Mouse (Mus musculus) hindbrain, postnatal 0 days (tissue): Measurements from ENCODE around the gene Gm20388. TPM values are rescaled to one million over a fixed set of nuclear protein-coding genes. Genes with fewer than 3 reads are reported as not detected.

Experiments used
- ATAC-seq: fragments of 200-750 bp; cut with Nextera tagmentation; 2 replicates; pipeline ENCODE4 v1.8.0; 2017; ENCODE audit warnings: mild to moderate bottlenecking, moderate TSS enrichment, moderate library complexity
- DNase-seq: peaks from one replicate; pipeline ENCODE4 v3.0.0-alpha.2; 2015; ENCODE audit warnings: low spot score
- H3K27ac ChIP-seq: fragments of 300-500 bp; sonication (generic); 2 replicates; pipeline ENCODE4 v1.5.1; 2014; ENCODE audit warnings: mild to moderate bottlenecking
- H3K27me3 ChIP-seq: fragments of 300-500 bp; sonication (generic); 2 replicates; pipeline ENCODE4 v1.6.1; 2014; ENCODE audit warnings: low read length, mixed read lengths; ENCODE audit not compliant: insufficient read depth
- H3K36me3 ChIP-seq: fragments of 300-500 bp; sonication (generic); 2 replicates; pipeline ENCODE4 v1.6.1; 2014; ENCODE audit warnings: low read length, mixed read lengths; ENCODE audit not compliant: insufficient read depth
- H3K4me1 ChIP-seq: fragments of 300-500 bp; sonication (generic); 2 replicates; pipeline ENCODE4 v1.6.1; 2014; ENCODE audit warnings: antibody characterized with exemption, low read length, mixed read lengths; ENCODE audit not compliant: insufficient read depth
- H3K4me2 ChIP-seq: fragments of 300-500 bp; sonication (generic); 2 replicates; pipeline ENCODE4 v1.6.1; 2014; ENCODE audit warnings: low read depth, mild to moderate bottlenecking, low read length, moderate library complexity, mixed read lengths
- H3K4me3 ChIP-seq: fragments of 300-500 bp; sonication (generic); 2 replicates; pipeline ENCODE4 v1.5.1; 2014; ENCODE audit warnings: low read length
- H3K9ac ChIP-seq: fragments of 300-500 bp; sonication (generic); replicated peaks from 2 replicates; pipeline ENCODE4 v1.6.1; 2014; ENCODE audit warnings: mild to moderate bottlenecking, low read length, moderate library complexity, mixed read lengths
- H3K9me3 ChIP-seq: fragments of 300-500 bp; sonication (generic); 2 replicates; pipeline ENCODE4 v1.6.1; 2016; ENCODE audit warnings: low read length, mixed read lengths
- CTCF ChIP-seq: IDR thresholded peaks from 2 replicates; pipeline ENCODE4 v1.5.1; 2016; ENCODE audit warnings: antibody characterized with exemption, control low read depth, low read depth
- WGBS: fragments of 180-500 bp; shearing (Covaris S2); extraction: QIAGEN DNeasy Blood & Tissue Kit; methylation state at CpG from one replicate; pipeline ENCODE4 v1.1.7; 2014; 5-methylcytosine and 5-hydroxymethylcytosine counted together
- polyA plus RNA-seq: library from polyadenylated mRNA; unstranded; fragments of >200 nt; fragmentation: Nextera tagmentation; extraction: Ambion mirVana; gene quantifications from 2 replicates; pipeline ENCODE4 v1.2.1, GENCODE M21; 2015
- total RNA-seq: library from RNA; depleted of rRNA; stranded (reverse); fragments of >200 nt; gene quantifications from 2 replicates; pipeline ENCODE4 v1.2.3, GENCODE M21; 2014

The Gm20388 gene
- total and polyA plus RNA-seq, 2 experiments from 2014 or later = 71.3 TPM; not detected in 1

DNA sequence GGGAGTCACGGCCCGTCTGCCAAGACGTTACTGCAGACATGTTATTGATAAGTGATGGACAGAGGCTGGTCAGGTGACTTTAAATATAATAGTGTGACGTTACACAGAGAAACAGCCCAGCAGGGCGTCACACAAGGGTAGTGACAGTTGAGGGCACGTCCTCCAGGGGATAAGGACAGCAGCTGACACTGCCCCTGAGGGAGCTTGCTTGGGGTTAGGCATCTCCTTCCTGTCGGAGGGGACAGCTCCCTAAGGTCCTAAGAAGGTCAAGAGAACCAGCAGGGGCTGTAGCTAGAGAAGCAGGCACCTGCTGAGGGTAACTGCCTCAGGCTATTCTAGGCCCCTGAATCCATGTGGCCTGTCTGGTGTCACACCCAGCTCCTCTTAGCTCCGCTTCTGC is 660.9 kb downstream of the Gm20388 start:
- Histone ChIP-seq H3K4me1 (no peaks in the 10 kb centered on the region), H3K4me2 (no peak overlapping the region), H3K36me3 (peaks cover 75% of the 10 kb centered on the region), H3K27me3 (no peaks in the 10 kb centered on the region), H3K9me3 (no peaks in the 10 kb centered on the region), H3K27ac (no peak overlapping the region), H3K9ac (no peak overlapping the region), H3K4me3 (no peak overlapping the region)
- 73% methylated on average over 8 of the region's 8 CpGs for WGBS
- no peak for ATAC-seq
- no peak for DNase-seq
- TF ChIP-seq CTCF = no peak

DNA sequence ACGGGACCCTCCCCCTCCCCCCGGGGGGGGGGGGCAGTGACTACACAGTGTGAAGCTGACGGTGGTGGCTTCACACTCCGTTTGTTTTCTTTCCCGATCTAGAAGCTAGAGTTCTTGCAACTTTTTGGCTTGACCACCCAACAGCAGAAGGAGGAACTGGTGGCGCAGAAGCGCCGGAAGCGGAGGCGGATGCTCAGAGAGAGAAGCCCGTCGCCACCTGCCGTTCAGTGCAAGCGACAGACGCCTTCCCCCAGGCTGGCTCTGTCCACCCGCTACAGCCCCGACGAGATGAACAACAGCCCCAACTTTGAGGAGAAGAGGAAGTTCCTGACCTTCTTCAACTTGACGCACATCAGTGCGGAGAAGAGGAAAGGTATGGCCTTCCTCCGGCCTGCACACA is 661.9 kb downstream of the Gm20388 start:
- TF ChIP-seq CTCF = no peak
- ATAC-seq = no peak
- 75% methylated on average over 21 of the region's 21 CpGs for WGBS
- Histone ChIP-seq H3K4me3 (no peak overlapping the region), H3K9ac (no peak overlapping the region), H3K9me3 (no peaks in the 10 kb centered on the region), H3K4me2 (no peak overlapping the region), H3K4me1 (no peaks in the 10 kb centered on the region), H3K27ac (no peak overlapping the region), H3K36me3 (peaks cover 77% of the 10 kb centered on the region), H3K27me3 (no peaks in the 10 kb centered on the region)
- DNase-seq = no peak

DNA sequence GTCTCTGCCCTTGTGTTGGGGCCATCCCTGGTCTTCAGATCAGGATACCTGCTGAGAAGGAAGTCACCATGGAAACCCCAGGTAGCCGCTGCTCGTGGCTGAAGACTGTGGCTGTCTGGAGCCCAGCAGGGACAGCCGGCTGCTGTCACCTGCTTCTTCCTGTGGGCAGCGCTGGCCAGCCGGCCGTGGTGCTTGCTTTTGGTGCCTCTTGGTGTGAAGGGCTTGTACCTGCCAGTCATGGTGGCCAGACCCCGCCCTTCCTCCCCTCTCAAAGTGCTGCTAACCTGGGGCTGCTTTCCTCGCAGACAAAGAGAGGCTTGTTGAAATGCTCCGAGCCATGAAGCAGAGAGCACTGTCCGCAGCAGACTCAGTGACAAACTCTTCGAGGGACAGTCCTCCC is 663.2 kb downstream of the Gm20388 start:
- WGBS = 46% methylated on average over 11 of the region's 11 CpGs
- no peak for ATAC-seq

GRCm38 (mm10) chr8:120574941-120575340 is 664.3 kb downstream of the Gm20388 start:
- no peaks in the 10 kb centered on the region for H3K4me1 ChIP-seq
- 56% methylated on average over 19 of the region's 19 CpGs for WGBS
- peaks cover 71% of the 10 kb centered on the region for H3K36me3 ChIP-seq
- H3K9ac ChIP-seq = no peak overlapping the region
- H3K27me3 ChIP-seq = no peaks in the 10 kb centered on the region
- ATAC-seq = no peak
- peak; percentile 18; the same call in 1 of the 2 replicates for TF ChIP-seq CTCF
- no peaks in the 10 kb centered on the region for H3K9me3 ChIP-seq
- DNase-seq = no peak
- no peak overlapping the region for H3K27ac ChIP-seq
- no peak overlapping the region for H3K4me3 ChIP-seq
- no peak overlapping the region for H3K4me2 ChIP-seq

More for the DNA sequence above, 663.2 kb downstream of the Gm20388 start:
- Histone ChIP-seq H3K9ac (no peak overlapping the region), H3K27me3 (no peaks in the 10 kb centered on the region), H3K4me2 (no peak overlapping the region), H3K9me3 (no peaks in the 10 kb centered on the region), H3K27ac (no peak overlapping the region), H3K36me3 (peaks cover 71% of the 10 kb centered on the region), H3K4me1 (no peaks in the 10 kb centered on the region), H3K4me3 (no peak overlapping the region)
- no peak for DNase-seq
- no peak for TF ChIP-seq CTCF

GRCm38 (mm10) chr8:120575801-120576200 is 665.2 kb downstream of the Gm20388 start:
- Histone ChIP-seq H3K9ac (no peak overlapping the region), H3K9me3 (no peaks in the 10 kb centered on the region), H3K36me3 (peaks cover 73% of the 10 kb centered on the region), H3K27ac (no peak overlapping the region), H3K4me3 (no peak overlapping the region), H3K27me3 (no peaks in the 10 kb centered on the region), H3K4me1 (no peaks in the 10 kb centered on the region), H3K4me2 (no peak overlapping the region)
- no peak for TF ChIP-seq CTCF
- DNase-seq (no peak), ATAC-seq (no peak)
- 65% methylated on average over 9 of the region's 9 CpGs for WGBS

DNA sequence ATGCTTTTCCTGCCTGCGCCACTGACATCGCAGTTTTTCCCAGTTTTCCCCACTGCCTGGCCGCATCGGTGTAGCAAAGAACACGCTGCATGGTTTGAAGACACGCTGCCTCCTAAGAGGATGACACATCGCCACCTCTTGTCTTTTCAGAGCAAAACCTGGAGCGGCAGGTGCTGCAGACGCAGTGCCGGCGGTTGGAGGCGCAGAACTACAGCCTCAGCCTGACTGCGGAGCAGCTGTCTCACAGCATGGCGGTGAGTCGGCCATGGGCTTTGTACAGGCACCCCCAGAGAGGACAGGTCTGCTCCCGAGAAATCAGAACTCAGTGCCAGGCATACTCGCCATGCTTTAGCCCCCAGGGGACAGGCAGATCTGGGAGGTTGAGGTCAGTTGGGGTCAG is 667.2 kb downstream of the Gm20388 start:
- no peaks in the 10 kb centered on the region for H3K4me1 ChIP-seq
- DNase-seq = no peak
- no peak overlapping the region for H3K4me2 ChIP-seq
- TF ChIP-seq CTCF = no peak; the same call in 1 of the 2 replicates
- no peaks in the 10 kb centered on the region for H3K27me3 ChIP-seq
- 0 out of 2 replicates have a peak overlapping the region, but pooled peaks have one; percentile 11 for H3K27ac ChIP-seq
- WGBS = 56% methylated on average over 17 of the region's 17 CpGs
- H3K4me3 ChIP-seq = no peak overlapping the region
- peaks cover 61% of the 10 kb centered on the region for H3K36me3 ChIP-seq
- no peaks in the 10 kb centered on the region for H3K9me3 ChIP-seq
- H3K9ac ChIP-seq = no peak overlapping the region
- ATAC-seq = no peak; the same call in 1 of the 2 replicates

DNA sequence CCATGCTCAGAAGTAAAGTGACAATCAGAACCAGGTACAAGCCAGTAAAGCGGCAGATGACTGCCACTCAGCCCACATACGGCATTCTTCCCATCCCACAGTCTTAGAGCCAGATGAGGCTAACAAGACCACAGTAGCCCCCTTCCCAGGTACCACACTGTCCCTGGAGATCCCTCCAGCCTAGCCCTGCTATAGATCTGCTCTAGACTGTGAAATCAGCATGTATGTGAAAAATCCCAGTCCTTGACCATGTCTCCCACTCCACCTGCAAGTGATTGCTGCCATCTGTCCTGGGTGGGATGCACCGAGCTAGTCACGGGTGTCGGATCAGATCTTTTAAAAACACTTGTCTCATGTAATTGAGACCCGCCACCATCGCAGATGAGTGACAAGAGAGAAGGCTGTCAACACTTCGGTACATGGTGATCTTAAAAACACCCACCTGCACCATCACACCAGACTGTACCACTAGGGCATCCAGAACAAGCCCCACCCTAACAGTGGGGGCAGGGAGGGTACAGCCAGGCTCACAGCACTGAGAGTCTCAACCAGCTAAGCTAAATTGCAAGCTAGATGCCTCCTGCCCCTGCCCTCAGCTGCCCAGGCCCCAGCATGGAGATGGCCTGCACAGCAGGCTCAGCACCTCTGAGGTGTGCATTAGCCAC is 669.8 kb downstream of the Gm20388 start:
- Histone ChIP-seq H3K4me3 (no peak overlapping the region), H3K27ac (no peak overlapping the region), H3K9ac (no peak overlapping the region), H3K4me2 (no peak overlapping the region), H3K9me3 (no peaks in the 10 kb centered on the region), H3K27me3 (no peaks in the 10 kb centered on the region), H3K4me1 (no peaks in the 10 kb centered on the region), H3K36me3 (peaks cover 36% of the 10 kb centered on the region)
- TF ChIP-seq CTCF = no peak
- 90% methylated on average over 8 of the region's 8 CpGs for WGBS
- ATAC-seq (no peak), DNase-seq (no peak)
